Mouse (Mus musculus) ES-Bruce4 (cell line): ENCODE measurements around the gene Bcl2l1.

Source experiments
- CTCF ChIP-seq: IDR thresholded peaks from one replicate; pipeline ENCODE4 v1.8.1; 2011; ENCODE audit warnings: low read depth, low read length
- EP300 ChIP-seq: IDR thresholded peaks from 2 replicates; pipeline ENCODE4 v1.6.1; 2011; ENCODE audit warnings: low read depth, low read length; ENCODE audit not compliant: insufficient read depth
- POLR2A ChIP-seq: IDR thresholded peaks from one replicate; pipeline ENCODE4 v1.8.1; 2011; ENCODE audit warnings: low read length; ENCODE audit not compliant: insufficient read depth

DNA sequence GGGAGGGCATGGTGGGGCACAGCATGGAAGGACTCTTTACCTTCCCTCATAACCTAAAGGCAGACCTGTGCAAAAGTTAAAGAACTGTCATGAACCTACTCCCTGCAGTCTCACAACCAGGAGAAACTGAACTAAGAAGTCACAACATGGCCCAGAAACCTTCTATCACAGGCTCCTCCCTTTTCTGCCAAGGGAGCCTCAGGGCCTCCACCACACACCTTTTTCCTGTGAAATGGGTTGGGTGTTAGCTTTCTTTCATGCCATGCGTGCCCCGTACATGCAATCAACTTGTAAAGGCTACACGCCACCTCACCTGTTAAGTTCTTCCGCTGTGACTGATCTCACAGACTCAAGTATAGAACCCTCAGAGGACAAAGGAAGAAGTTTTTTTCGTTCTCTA lies 28.4 kb downstream of the Bcl2l1 start:
- no peak for TF ChIP-seq CTCF
- no peak for TF ChIP-seq EP300
- TF ChIP-seq POLR2A = no peak
